Mouse (Mus musculus): ENCODE results near the gene C030005K15Rik. TPM values are rescaled to one million over a fixed set of nuclear protein-coding genes. Genes with fewer than 3 reads are reported as not detected.

C030005K15Rik gene
- total RNA-seq, 2 experiments from 2014 or later, result not detected

Other genes with a start within 250 kb of the C030005K15Rik start
- gene Dcn, start 247.1 kb downstream of the C030005K15Rik start, total RNA-seq (2021), result 100 to 1,000 TPM; 271 to 286 TPM
- gene Lum, start 161.6 kb downstream of the C030005K15Rik start, total RNA-seq (2021), result 10 to 100 TPM; 18.9 to 21.1 TPM
- gene Kera, start 119.9 kb downstream of the C030005K15Rik start, total RNA-seq (2021), result 10 to 100 TPM; 15.3 to 16.8 TPM
- gene Epyc, start 82.7 kb downstream of the C030005K15Rik start, total RNA-seq (2021), result under 1 TPM in 1 of 2 experiments, not detected in 1; 0.15 TPM
- gene Ccer1, start 33.7 kb downstream of the C030005K15Rik start, total RNA-seq (2021), result not detected

All from gastrocnemius, postnatal 36 days (tissue).